Mouse (Mus musculus): ENCODE measurements around the gene Celf1. TPM values are rescaled to one million over a fixed set of nuclear protein-coding genes. Genes with fewer than 3 reads are reported as not detected.

Gene Celf1
- total and polyA plus RNA-seq, 3 experiments: 29.7 to 69.7 (median 52.8) TPM

GRCm38 (mm10) chr2:91025081-91025516 lies 84.9 kb downstream of the Celf1 start:
- H3K27me3 ChIP-seq (replicated peaks): no peaks in the 10 kb centered on the region
- dilution Hi-C loops (cut with MboI; ENCODE audit: extremely low pct_ligation_motif_present, extremely low pct_unique_long_range_greater_than_20kb, low sequenced_read_pairs) (no loop called here), in situ Hi-C loops (cut with MboI; ENCODE audit: low pct_ligation_motif_present, low pct_unique_long_range_greater_than_20kb, low sequenced_read_pairs) (no loop called here)
- peaks cover 2 to 18% of the 10 kb centered on the region in 2 experiments; a peak in 2 of 4 replicates for H3K4me1 ChIP-seq (ENCODE audit: control insufficient read depth in 1 of 2, insufficient read depth in 2 of 2)
- no peak overlapping the region for H3K4me3 ChIP-seq (replicated peaks in 1 of 3; ENCODE audit: low read depth in 2 of 3, low read length in 2 of 3, poor library complexity in 1 of 3)
- H3K4me2 ChIP-seq (ENCODE audit: insufficient read depth, low read depth, poor library complexity, severe bottlenecking): no peak overlapping the region
- DNase-seq (ENCODE audit: extremely low read depth): no peak
- no peak overlapping the region for H3K9ac ChIP-seq (ENCODE audit: insufficient read depth, low read depth)
- no peak overlapping the region for H3K27ac ChIP-seq (ENCODE audit: insufficient read depth, low read depth)
- no peaks in the 10 kb centered on the region for H3K9me3 ChIP-seq (replicated peaks; ENCODE audit: low read length)
- no peaks in the 10 kb centered on the region for H3K79me2 ChIP-seq (replicated peaks; ENCODE audit: control insufficient read depth, extremely low read depth, insufficient read depth, poor library complexity, severe bottlenecking)
- peaks cover 1 to 23% of the 10 kb centered on the region in 2 experiments for H3K36me3 ChIP-seq (replicated peaks in 1 of 2; ENCODE audit: control insufficient read depth in 1 of 2, insufficient read depth in 1 of 2, low read length in 1 of 2)
- no peak for TF ChIP-seq ZMIZ1 (IDR thresholded peaks at IDR 0.05; ENCODE audit: low read depth, low read length)
- TF ChIP-seq MAZ (IDR thresholded peaks at IDR 0.05; ENCODE audit: low read depth, low read length): no peak
- TF ChIP-seq RAD21 (IDR thresholded peaks at IDR 0.05; ENCODE audit: low read depth, low read length): no peak
- TF ChIP-seq NRF1 (IDR thresholded peaks at IDR 0.05; ENCODE audit: low read depth, low read length): no peak
- TF ChIP-seq SIN3A (IDR thresholded peaks at IDR 0.05; ENCODE audit: low read length): no peak
- no peak for TF ChIP-seq USF2 (conservative IDR thresholded peaks at IDR 0.05; ENCODE audit: low read depth, low read length)

DNA sequence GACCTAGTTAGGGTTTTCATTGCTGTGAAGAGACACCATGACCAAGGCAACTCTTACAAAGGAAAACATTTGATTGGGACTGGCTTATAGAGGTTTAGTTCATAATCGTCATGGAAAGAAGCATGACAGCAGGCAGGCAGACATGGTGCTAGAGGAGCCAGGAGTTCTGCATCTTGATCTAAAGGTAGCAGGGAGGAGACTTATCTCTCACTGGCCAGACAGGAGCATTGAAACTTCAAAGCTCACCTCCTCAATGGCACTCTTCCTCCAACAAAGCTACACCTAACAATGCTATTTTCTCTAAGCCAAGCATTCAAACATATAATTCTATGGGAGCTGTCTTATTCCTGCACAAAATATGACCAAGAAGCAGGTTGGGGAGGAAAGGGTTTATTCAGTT lies 86.3 kb downstream of the Celf1 start:
- H3K9ac ChIP-seq (ENCODE audit: insufficient read depth, low read depth): no peak overlapping the region
- dilution Hi-C loops (cut with MboI; ENCODE audit: extremely low pct_ligation_motif_present, extremely low pct_unique_long_range_greater_than_20kb, low sequenced_read_pairs): no loop called here

DNA sequence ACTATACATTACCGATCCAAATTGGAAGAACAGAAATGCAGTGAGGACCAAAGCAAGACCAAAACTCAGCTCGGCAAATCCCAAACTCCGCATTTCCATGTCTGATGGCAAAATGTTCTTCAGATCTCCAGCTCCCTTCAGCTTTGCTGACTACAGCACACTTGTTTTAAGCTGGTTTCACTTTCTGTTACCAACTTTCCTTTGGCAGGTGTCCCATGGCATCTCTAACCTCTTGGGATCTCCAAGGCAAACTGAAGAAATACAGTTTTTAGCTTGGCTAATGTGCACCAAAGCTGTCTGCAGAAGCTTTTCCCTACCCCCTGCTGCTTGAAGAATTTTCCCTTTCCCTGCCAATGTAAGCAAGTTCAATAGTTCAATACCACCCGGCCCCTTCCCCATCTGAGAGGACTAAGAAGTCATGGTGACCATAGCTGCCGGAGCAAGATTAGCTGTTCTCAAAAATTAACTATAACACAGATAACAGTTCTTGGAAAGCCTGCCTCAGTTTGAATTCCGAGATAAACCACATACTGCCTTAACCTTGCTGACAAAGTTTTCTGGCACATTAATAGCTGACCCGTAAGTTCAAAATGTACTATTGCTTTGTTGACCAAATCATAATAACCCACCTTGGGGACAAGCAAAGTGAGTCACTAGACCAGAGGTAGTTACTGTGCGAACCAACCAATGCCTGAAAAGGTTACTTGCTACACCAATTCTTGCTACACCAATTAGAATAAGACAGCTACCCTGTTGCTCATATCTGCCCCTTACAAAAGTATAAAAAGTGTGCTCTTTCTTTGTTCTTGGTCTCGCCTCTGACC lies 87.4 kb downstream of the Celf1 start:
- H3K9ac ChIP-seq (ENCODE audit: insufficient read depth, low read depth): no peak overlapping the region
- H3K27me3 ChIP-seq (replicated peaks): no peaks in the 10 kb centered on the region
- H3K36me3 ChIP-seq (replicated peaks in 1 of 2; ENCODE audit: control insufficient read depth in 1 of 2, insufficient read depth in 1 of 2, low read length in 1 of 2): peaks cover 0 to 7% of the 10 kb centered on the region in 2 experiments
- in situ Hi-C loops (cut with MboI; ENCODE audit: low pct_ligation_motif_present, low pct_unique_long_range_greater_than_20kb, low sequenced_read_pairs) (no loop called here), dilution Hi-C loops (cut with MboI; ENCODE audit: extremely low pct_ligation_motif_present, extremely low pct_unique_long_range_greater_than_20kb, low sequenced_read_pairs) (no loop called here)
- no peak overlapping the region for H3K4me3 ChIP-seq (replicated peaks in 1 of 3; ENCODE audit: low read depth in 2 of 3, low read length in 2 of 3, poor library complexity in 1 of 3)
- peaks cover 2 to 18% of the 10 kb centered on the region in 2 experiments; a peak in 2 of 4 replicates for H3K4me1 ChIP-seq (ENCODE audit: control insufficient read depth in 1 of 2, insufficient read depth in 2 of 2)
- no peak for TF ChIP-seq HCFC1 (IDR thresholded peaks at IDR 0.05; ENCODE audit: low read depth, low read length)
- no peak overlapping the region for H3K27ac ChIP-seq (ENCODE audit: insufficient read depth, low read depth)
- no peak for DNase-seq (ENCODE audit: extremely low read depth)
- no peak overlapping the region for H3K4me2 ChIP-seq (ENCODE audit: insufficient read depth, low read depth, poor library complexity, severe bottlenecking)
- H3K79me2 ChIP-seq (replicated peaks; ENCODE audit: control insufficient read depth, extremely low read depth, insufficient read depth, poor library complexity, severe bottlenecking): no peaks in the 10 kb centered on the region
- no peaks in the 10 kb centered on the region for H3K9me3 ChIP-seq (replicated peaks; ENCODE audit: low read length)

More for the DNA sequence above, 86.3 kb downstream of the Celf1 start:
- TF ChIP-seq EP300 (IDR thresholded peaks at IDR 0.05; ENCODE audit: low read length) (no peak), UBTF (IDR thresholded peaks at IDR 0.05; ENCODE audit: low read depth, low read length) (no peak), MEF2A (IDR thresholded peaks at IDR 0.05; ENCODE audit: borderline replicate concordance, low read depth, low read length) (no peak), RAD21 (IDR thresholded peaks at IDR 0.05; ENCODE audit: low read depth, low read length) (no peak), IRF4 (IDR thresholded peaks at IDR 0.05; ENCODE audit: low read depth, low read length) (no peak), NELFE (IDR thresholded peaks at IDR 0.05; ENCODE audit: low read depth, low read length) (no peak), ZMIZ1 (IDR thresholded peaks at IDR 0.05; ENCODE audit: low read depth, low read length) (no peak), POLR2A (IDR thresholded peaks at IDR 0.05; ENCODE audit: low read depth, low read length) (no peak)
- H3K4me1 ChIP-seq (ENCODE audit: control insufficient read depth in 1 of 2, insufficient read depth in 2 of 2): peaks cover 2 to 18% of the 10 kb centered on the region in 2 experiments; a peak in 2 of 4 replicates
- peaks cover 0 to 12% of the 10 kb centered on the region in 2 experiments for H3K36me3 ChIP-seq (replicated peaks in 1 of 2; ENCODE audit: control insufficient read depth in 1 of 2, insufficient read depth in 1 of 2, low read length in 1 of 2)
- H3K4me2 ChIP-seq (ENCODE audit: insufficient read depth, low read depth, poor library complexity, severe bottlenecking): no peak overlapping the region
- no peak overlapping the region for H3K27ac ChIP-seq (ENCODE audit: insufficient read depth, low read depth)
- H3K9me3 ChIP-seq (replicated peaks; ENCODE audit: low read length): no peaks in the 10 kb centered on the region
- no peaks in the 10 kb centered on the region for H3K79me2 ChIP-seq (replicated peaks; ENCODE audit: control insufficient read depth, extremely low read depth, insufficient read depth, poor library complexity, severe bottlenecking)
- no peak overlapping the region for H3K4me3 ChIP-seq (replicated peaks in 1 of 3; ENCODE audit: low read depth in 2 of 3, low read length in 2 of 3, poor library complexity in 1 of 3)
- no peaks in the 10 kb centered on the region for H3K27me3 ChIP-seq (replicated peaks)
- DNase-seq (ENCODE audit: extremely low read depth): no peak
- in situ Hi-C loops (cut with MboI; ENCODE audit: low pct_ligation_motif_present, low pct_unique_long_range_greater_than_20kb, low sequenced_read_pairs): no loop called here
